Comparison of ENCODE assay signal across 14 mouse cellular contexts in the genomic region with DNA sequence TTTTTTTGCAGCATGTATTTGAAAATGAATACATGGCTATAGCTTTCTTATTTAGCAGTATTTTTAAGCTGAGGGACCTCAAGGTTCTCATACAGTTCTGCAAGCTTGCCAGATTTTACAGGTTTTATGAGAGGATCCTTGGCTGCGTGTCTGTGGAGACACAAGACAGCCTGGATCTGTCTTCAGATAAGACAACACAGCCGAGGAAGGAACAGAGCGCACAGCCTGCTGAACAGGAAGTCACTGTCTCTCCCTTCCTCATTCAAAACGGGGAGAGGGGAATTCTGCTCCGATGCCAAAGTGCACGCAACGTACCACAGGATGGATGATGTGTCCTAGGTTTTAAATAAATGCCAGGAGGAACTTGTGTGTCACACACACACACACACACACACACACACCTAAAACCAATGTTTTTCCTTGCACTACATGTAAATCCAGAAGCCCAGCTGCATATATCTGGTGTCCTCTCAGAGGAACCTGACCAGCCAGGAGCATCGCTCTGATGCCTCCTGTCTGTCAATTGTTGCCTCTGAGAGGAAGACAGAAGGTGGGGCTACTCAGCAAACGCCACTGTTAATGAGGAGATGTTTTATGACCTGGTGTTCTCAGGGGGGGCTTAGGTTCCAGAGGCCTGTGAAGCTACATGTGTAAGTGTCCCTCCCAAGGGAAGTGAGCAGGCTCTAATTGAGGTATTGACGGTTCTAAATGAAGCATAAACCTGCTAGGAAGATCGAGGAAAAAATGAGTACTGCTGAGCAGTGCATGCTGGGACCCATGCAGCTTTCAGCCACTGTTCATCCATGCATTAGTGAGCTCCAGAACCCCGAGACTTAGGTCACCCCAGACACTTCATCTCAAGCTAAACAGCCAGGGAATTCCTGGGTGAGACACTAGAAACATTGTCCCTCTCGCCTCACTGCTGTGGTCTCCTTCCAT.
DNase-seq lines count a peak whose midpoint lies in the region; ATAC-seq and TF ChIP-seq lines count a peak whose summit lies in the region.
"Had no signal": no experiment of that assay in that cellular context is flagged by ENCODE, and none has a peak within 500 bp of the region (broad histone marks: within the 10 kb centered on the region; RNA-seq: fewer than 3 reads in every experiment).

No protein-coding gene starts in this region.

- no peak for TF ChIP-seq CTCF in olfactory bulb, adult 2 months (IDR thresholded peaks at IDR 0.05; ENCODE audit: insufficient read depth, low read depth, low read length)

- H3K27me3 ChIP-seq in hindbrain, embryonic 11.5 days (ENCODE audit: control insufficient read depth, insufficient read depth, low read length): no peaks in the 10 kb centered on the region
- H3K27me3 ChIP-seq in hindbrain, embryonic 10.5 days (ENCODE audit: insufficient read depth, poor library complexity, severe bottlenecking): no peaks in the 10 kb centered on the region
- H3K27me3 ChIP-seq in liver, embryonic 12.5 days (replicated peaks): 0 out of 2 replicates have a peak, but pooled peaks cover 4% of the 10 kb centered on the region
- H3K27me3 ChIP-seq: limb, embryonic 15.5 days had no signal

- no peak overlapping the region for H3K4me3 ChIP-seq in hindbrain, embryonic 11.5 days (ENCODE audit: low read depth, low read length)
- no peak overlapping the region for H3K4me3 ChIP-seq in hindbrain, embryonic 10.5 days
- no peak overlapping the region for H3K4me3 ChIP-seq in olfactory bulb, adult 2 months (ENCODE audit: insufficient read depth, low read depth, low read length)
- no peak overlapping the region for H3K4me3 ChIP-seq in liver, embryonic 12.5 days
- H3K4me3 ChIP-seq: heart, adult 2 months; limb, embryonic 15.5 days had no signal

- H3K4me2 ChIP-seq in hindbrain, embryonic 11.5 days (replicated peaks; ENCODE audit: low read depth, low read length): no peak overlapping the region
- H3K4me2 ChIP-seq in liver, embryonic 12.5 days: no peak overlapping the region
- H3K4me2 ChIP-seq: limb, embryonic 15.5 days had no signal

- no peaks in the 10 kb centered on the region for H3K36me3 ChIP-seq in hindbrain, embryonic 11.5 days (ENCODE audit: control insufficient read depth, insufficient read depth, low read length)
- H3K36me3 ChIP-seq in hindbrain, embryonic 10.5 days: no peaks in the 10 kb centered on the region
- H3K36me3 ChIP-seq in liver, embryonic 12.5 days: no peaks in the 10 kb centered on the region
- H3K36me3 ChIP-seq: limb, embryonic 15.5 days had no signal

- ATAC-seq in hindbrain, embryonic 11.5 days (ENCODE audit: low FRiP score): 0 out of 2 replicates have a peak, but pooled peaks have one; percentile 25
- ATAC-seq in liver, embryonic 12.5 days: no peak
- ATAC-seq in megakaryocyte progenitor cell, adult 5-6 weeks (replicated peaks; ENCODE audit: poor library complexity): no peak

- 64% methylated on average over 13 of the region's 13 CpGs for WGBS in hindbrain, embryonic 11.5 days
- 70% methylated on average over 13 of the region's 13 CpGs for WGBS in hindbrain, embryonic 10.5 days
- 56% methylated on average over 13 of the region's 13 CpGs for WGBS in olfactory bulb, adult 2 months
- 33% methylated on average over 13 of the region's 13 CpGs for WGBS in liver, embryonic 12.5 days (ENCODE audit: insufficient replicate concordance)

- peak; percentile 3 for DNase-seq in hindbrain, embryonic 11.5 days (ENCODE audit: low spot score)
- no peak for DNase-seq in hindbrain, embryonic 10.5 days (ENCODE audit: low spot score)
- DNase-seq in right cerebral cortex, postnatal 10 days (ENCODE audit: low spot score in 2 of 2): peak; percentile 50 to 58
- no peak for DNase-seq in right cerebral cortex, postnatal 36 days (ENCODE audit: low spot score in 2 of 2)
- peak; percentile 36 for DNase-seq in mesoderm, embryonic 11.5 days (ENCODE audit: low read depth, low spot score)
- DNase-seq: adrenal gland, adult 8-10 months; embryo, embryonic 11 days; heart, adult 2 months; lung, postnatal 36 days; thymus, adult 2 months had no signal

- no peak overlapping the region for H3K9ac ChIP-seq in hindbrain, embryonic 11.5 days (ENCODE audit: low read depth, low read length)
- no peak overlapping the region for H3K9ac ChIP-seq in liver, embryonic 12.5 days
- H3K9ac ChIP-seq: limb, embryonic 15.5 days had no signal

- H3K4me1 ChIP-seq in hindbrain, embryonic 11.5 days (replicated peaks; ENCODE audit: control insufficient read depth, insufficient read depth, low read length): no peaks in the 10 kb centered on the region
- H3K4me1 ChIP-seq in hindbrain, embryonic 10.5 days (replicated peaks): peaks cover 14% of the 10 kb centered on the region
- peaks cover 16% of the 10 kb centered on the region for H3K4me1 ChIP-seq in olfactory bulb, adult 2 months (ENCODE audit: control insufficient read depth, insufficient read depth, low read length)
- H3K4me1 ChIP-seq in liver, embryonic 12.5 days: no peaks in the 10 kb centered on the region
- H3K4me1 ChIP-seq: limb, embryonic 15.5 days had no signal

- H3K9me3 ChIP-seq in hindbrain, embryonic 11.5 days (ENCODE audit: control insufficient read depth, low read length): no peaks in the 10 kb centered on the region
- no peaks in the 10 kb centered on the region for H3K9me3 ChIP-seq in hindbrain, embryonic 10.5 days
- no peaks in the 10 kb centered on the region for H3K9me3 ChIP-seq in liver, embryonic 12.5 days (replicated peaks)
- H3K9me3 ChIP-seq: limb, embryonic 15.5 days had no signal

- no peak for TF ChIP-seq POLR2A in olfactory bulb, adult 2 months (IDR thresholded peaks at IDR 0.05; ENCODE audit: insufficient read depth, low read depth, low read length)

- H3K27ac ChIP-seq in hindbrain, embryonic 11.5 days (ENCODE audit: low read depth, low read length): peak overlapping the region; percentile 30; the same call in 1 of the 2 replicates
- H3K27ac ChIP-seq in hindbrain, embryonic 10.5 days: no peak overlapping the region
- 0 out of 2 replicates have a peak overlapping the region, but pooled peaks have one; percentile 9 for H3K27ac ChIP-seq in olfactory bulb, adult 2 months (ENCODE audit: insufficient read depth, low read depth, low read length)
- no peak overlapping the region for H3K27ac ChIP-seq in liver, embryonic 12.5 days
- H3K27ac ChIP-seq: heart, adult 2 months; limb, embryonic 15.5 days had no signal

Comparison
In these comparisons a context has a peak if more than half of its experiments do, and no peak if none do; other contexts are left out.
1. DNase-seq: peak in hindbrain, embryonic 11.5 days (single experiment), right cerebral cortex, postnatal 10 days (2 of 2) and mesoderm, embryonic 11.5 days (single experiment); none in hindbrain, embryonic 10.5 days (single experiment) and right cerebral cortex, postnatal 36 days (0 of 2).
2. H3K27ac ChIP-seq: peak in hindbrain, embryonic 11.5 days (single experiment) and olfactory bulb, adult 2 months (single experiment); none in hindbrain, embryonic 10.5 days (single experiment) and liver, embryonic 12.5 days (single experiment).